Mouse (Mus musculus) naive thymus-derived CD4-positive, alpha-beta T cell, adult 2 months (primary cell): ENCODE data around the gene Osbpl7.

Experiments used
- DNase-seq: peaks from one replicate; pipeline ENCODE4 v3.0.0-alpha.2; 2011; ENCODE audit warnings: low read depth

Gene Osbpl7

DNA sequence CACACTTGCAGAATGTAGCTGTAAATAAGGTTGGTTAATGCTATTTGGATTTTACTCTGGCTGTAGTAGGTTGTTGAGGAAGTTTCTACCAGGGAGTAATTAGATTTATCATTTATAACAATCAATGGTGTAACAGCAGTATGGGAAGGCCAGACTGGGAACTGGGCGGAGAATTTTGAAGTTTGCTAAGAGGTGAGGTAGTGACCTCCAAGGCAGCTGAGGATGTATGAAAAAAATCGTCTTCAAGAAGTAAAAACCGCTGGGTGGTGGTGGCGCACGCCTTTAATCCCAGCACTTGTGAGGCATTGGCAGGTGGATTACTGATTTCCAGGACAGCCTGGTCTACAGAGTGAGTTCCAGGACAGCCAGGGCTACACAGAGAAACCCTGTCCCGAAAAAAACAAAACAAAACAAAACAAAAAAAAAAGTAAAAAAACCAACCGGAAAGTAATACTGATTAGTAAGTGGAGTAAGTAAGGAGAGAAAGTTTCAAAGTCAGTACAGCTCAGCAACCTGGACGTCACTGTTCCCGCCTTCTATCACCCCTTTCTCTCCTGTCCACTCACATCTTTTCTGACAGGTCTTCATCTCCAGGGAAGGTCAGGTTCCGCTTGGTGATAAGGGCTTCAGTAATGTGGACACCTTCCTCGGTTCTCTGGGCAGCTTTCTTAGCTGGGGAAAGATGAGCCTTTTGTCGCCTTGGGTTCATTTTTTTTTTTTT is 10.0 kb upstream of the Osbpl7 start:
- no peak for DNase-seq

DNA sequence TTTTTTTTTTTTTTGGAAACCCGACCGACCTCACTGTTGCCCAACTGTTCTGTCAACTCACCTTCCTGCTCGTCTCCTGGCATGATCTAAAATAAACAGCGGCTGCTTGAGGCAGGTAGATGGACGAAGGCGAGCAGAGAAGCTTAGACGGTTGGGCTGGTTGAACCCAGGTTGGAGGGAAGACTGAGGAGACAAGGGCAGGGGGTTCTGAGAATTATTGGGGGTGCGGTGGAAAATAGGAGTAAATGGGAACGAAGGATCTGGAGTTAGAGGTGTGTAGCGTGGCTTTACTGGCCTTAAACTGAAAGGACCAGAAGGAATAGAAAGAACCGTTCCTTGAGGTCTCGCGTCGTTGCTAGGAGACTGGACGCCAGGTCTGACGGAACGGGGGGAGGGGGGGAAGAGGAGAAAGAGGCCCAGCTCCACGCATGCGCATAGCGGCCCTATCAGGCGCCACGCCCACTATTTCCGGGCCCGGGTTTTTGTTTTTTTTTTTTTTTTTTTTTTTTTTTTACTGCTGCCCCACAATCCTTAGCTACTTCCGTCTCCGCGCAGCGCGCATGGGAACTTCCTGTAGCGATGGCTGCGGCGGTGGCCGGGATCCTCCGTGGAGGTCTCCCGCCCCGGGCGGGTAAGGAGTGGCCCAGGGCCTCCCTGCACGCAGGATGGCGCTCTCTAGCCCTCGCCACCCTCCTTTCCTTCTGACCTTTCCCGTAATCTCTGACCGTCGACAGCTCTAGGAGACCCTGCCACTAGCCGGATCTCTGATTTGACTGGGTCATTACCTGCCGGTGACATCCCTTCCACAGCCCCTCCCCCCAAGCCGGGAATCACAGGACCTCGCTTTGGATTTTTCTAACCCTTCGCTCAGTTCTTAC is 9.2 kb upstream of the Osbpl7 start, which contains the start of the genes Lrrc46 and Mrpl10:
Lrrc46 (minus strand) TSS at position 386 of the 878 bp plus-strand sequence.
Mrpl10 (plus strand) TSS at position 539 of the 878 bp plus-strand sequence.
- peak; percentile 97 for DNase-seq

DNA sequence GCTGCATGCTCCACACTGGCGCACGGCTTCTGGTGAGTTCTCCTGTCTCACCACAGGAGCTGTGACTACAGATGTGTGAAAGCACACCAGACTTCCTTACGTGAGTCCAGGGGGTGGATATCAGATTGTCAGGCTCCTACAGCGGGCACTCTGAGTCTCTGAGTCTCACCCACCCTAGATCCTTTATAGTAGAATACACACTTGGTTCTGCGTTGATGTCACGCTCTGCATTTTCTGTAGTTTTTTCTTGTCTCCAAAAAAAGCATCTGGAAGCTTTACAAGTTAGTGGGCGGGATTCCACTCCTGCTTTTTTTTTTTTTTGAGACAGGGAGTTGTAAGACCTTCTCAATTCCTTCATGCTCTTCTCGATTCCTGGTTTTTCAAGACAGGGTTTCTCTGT is 5.5 kb upstream of the Osbpl7 start:
- no peak for DNase-seq

GRCm38 (mm10) chr11:97045861-97046260 is 4.6 kb upstream of the Osbpl7 start:
- DNase-seq, result peak; percentile 53

DNA sequence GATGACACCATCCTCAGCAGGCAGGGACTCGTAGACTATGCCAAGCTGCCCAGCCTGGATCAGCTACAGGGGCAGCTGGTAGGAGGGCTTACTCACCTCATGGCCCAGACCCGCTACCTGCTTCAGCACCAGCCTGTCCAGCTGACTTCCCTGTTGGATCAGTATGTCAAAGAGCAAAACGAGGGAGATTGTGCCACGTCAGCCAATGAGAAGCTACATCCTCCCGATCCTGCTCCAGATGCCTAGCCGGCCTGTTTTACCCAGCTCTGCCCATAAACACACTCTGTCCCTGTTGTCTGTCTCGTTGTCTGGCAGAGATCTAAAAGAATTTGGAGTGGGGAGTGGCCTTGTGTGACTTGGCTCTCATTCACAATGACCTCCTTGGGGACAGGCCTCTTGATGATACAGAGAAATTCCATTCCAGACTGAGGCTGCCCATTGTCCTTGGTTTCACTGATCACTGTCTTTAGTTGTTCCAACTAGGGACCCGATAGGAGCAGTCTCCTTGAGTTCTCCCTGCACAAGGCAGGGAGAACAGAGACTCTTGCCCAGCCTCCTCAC is 2.3 kb upstream of the Osbpl7 start:
- no peak for DNase-seq

GRCm38 (mm10) chr11:97049492-97050085 is 839 bp upstream of the Osbpl7 start:
- no peak for DNase-seq

DNA sequence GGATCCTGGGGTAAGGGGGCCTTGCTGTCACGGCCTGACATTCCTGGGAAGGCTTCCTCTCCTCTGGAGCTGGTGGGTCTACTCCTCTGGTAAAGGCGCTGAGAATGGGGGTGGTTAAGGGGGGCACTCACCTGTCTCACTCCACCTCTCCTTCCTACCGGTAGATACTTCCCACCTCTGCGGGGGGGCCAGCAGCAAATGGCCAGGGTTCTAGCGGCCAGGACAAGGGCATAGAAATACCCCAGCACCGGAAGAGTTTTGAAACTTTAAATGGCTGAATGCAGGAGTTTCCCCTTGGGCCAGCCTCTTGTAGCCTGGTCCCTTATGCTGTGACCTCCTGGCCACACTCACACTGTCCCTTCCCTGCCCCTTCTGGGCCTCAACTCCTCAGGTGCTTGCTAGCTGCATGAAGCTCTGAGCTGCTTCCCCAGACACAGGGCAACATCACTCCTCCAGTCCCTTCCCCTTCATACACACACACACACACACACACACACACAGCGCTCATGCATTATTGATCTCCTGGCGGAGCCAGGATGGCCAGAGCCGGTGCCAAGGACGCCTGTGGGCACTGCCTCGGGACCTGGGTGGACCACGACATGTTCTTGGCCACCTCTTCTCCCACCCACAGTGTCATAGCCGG is 637 bp downstream of the Osbpl7 start:
- peak; percentile 30 for DNase-seq

DNA sequence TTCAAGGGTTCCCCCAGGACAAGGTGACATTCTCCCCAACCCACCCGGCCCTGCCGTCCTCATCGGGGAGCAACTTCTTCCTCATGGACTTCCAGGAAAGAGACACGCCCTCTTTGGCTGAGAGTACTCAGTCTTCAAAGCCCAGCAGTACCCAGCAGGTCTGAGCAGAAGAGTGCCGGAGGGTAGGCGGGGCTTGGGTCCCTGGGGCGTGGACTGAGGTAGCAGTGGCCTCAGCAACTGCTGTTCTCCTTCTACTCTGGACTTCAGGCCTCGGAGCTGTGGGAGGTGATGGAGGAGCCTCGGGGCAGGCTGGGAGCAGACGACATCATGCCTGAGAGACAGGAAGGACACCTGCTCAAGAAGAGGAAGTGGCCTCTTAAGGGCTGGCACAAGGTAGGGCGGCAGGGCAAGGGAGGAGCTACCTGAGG is 1.8 kb downstream of the Osbpl7 start:
- peak; percentile 37 for DNase-seq

- no peak for DNase-seq
Observed at GRCm38 (mm10) chr11:97063274-97063920, 13.0 kb downstream of the Osbpl7 start.

GRCm38 (mm10) chr11:97063921-97064295 is 13.5 kb downstream of the Osbpl7 start:
- DNase-seq, result no peak

GRCm38 (mm10) chr11:97065538-97066295 is 15.3 kb downstream of the Osbpl7 start:
- no peak for DNase-seq

- no peak for DNase-seq
Observed at GRCm38 (mm10) chr11:97066656-97067360, 16.4 kb downstream of the Osbpl7 start.

GRCm38 (mm10) chr11:97069333-97069732 is 18.9 kb downstream of the Osbpl7 start:
- DNase-seq, result no peak

DNA sequence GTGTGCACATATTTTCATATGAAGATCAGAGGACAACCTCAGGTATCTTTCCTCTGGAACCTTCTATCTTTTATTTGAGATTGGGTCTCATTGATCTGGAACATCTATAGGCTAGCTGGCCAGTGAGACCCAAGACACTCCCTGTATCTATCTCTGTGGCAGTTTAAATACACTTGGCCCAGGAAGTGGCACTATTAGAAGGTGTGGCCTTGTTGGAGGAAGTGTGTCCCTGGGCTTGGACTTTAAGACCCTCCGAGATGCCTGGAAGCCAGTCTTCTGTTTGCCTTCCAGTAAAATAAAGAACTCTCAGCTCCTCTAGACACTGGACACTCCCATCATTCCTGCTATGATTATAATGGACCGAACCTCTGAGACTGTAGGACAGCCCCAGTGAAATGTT is 19.3 kb downstream of the Osbpl7 start:
- no peak for DNase-seq

DNA sequence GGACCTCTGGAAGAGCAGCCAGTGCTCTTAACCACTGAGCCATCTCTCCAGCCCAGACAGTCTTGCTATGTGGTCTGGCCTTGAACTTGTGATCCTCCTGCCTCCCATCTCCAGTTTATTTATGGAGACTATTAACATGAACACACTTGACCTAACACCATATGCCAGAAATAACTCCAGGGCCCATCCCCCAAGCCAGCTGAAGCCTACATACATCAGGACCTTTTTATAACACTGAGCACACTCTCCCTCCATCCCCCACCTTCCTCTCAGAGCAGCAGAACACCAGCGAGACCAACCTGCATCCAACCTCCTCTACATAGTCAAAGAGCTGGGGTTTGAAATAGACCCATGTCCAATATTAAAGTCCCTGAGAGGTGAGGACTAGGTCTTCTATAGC is 20.7 kb downstream of the Osbpl7 start:
- DNase-seq, result no peak

- peak; percentile 66 for DNase-seq
Observed at GRCm38 (mm10) chr11:97072533-97072932, 22.1 kb downstream of the Osbpl7 start.

GRCm38 (mm10) chr11:97074235-97074634 is 23.8 kb downstream of the Osbpl7 start:
- DNase-seq, result no peak

- no peak for DNase-seq
Observed at GRCm38 (mm10) chr11:97078751-97079150, 28.3 kb downstream of the Osbpl7 start.

DNA sequence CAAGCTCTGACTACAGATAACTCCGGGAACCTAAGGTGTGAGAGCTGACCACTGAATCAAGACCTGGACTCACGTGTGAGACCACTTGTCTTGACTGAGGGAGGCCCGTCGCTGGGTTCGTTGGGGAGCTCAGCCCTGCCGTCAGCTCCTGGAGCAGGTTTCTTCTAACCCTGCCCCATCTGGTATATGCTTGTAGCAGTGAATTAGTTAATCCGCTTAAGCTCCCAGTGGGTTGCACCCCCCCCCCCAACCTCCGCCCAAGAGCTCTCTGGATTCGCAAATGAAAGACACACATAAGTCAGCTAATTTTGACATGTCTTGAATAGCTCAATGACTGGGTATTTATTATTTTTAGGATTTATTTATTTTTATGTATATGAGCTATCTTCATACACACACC is 29.9 kb downstream of the Osbpl7 start:
- no peak for DNase-seq

- peak; percentile 81 for DNase-seq
Observed at GRCm38 (mm10) chr11:97082977-97083376, 32.5 kb downstream of the Osbpl7 start.
